Mouse (Mus musculus): ENCODE data around the gene Bcl7a. TPM values are rescaled to one million over a fixed set of nuclear protein-coding genes. Genes with fewer than 3 reads are reported as not detected.

The Bcl7a gene
- 36.7 and 37.3 TPM in 2 replicates for polyA plus RNA-seq (2012)

DNA sequence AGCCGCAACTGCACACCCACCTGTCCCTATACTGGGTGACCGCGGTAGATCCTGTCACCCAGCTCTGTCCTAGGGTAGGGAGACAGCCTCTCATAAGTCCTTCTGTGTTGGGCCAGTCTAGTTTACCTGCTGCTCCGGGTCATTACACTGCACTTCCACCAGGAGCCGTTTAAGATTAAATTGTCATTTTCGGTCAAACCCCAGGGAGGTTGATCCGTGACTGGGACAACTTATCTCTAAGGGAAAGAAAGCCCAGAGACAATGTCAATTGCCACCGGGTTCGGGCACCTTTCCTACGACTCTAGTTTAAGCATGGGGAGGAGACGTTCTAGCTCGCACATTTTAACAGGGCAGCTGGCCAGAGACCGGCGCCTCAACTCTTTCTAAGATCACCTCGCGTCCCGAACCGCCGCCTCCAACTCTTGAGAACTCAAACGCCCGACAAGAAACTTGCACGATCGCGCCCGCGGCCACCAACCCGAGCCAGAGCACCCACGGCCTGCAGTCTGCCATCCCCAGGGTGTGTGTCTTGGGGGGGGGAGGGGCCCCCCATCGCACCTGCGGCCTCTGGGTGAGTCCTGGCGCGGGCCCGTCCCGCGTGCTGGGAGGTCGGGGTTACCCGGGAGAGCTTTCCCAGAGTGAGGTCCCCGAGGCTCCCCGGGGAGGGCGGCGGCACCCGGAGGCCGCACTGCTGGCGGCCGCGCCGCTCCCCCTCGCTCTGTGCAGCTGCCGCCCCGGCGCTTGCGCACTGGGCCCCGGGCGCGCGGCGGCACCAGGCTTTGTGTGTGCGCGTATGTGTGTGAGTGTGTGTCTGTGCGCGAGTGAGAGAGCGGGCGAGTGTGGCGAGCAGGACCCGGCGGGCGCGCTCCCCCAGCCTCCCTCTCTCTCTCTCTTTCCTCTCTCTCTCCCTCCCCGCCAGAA is at the start of gene Bcl7a:
Gene Bcl7a (plus strand): TSS at position 128 of the 921 bp plus-strand sequence.

DNA sequence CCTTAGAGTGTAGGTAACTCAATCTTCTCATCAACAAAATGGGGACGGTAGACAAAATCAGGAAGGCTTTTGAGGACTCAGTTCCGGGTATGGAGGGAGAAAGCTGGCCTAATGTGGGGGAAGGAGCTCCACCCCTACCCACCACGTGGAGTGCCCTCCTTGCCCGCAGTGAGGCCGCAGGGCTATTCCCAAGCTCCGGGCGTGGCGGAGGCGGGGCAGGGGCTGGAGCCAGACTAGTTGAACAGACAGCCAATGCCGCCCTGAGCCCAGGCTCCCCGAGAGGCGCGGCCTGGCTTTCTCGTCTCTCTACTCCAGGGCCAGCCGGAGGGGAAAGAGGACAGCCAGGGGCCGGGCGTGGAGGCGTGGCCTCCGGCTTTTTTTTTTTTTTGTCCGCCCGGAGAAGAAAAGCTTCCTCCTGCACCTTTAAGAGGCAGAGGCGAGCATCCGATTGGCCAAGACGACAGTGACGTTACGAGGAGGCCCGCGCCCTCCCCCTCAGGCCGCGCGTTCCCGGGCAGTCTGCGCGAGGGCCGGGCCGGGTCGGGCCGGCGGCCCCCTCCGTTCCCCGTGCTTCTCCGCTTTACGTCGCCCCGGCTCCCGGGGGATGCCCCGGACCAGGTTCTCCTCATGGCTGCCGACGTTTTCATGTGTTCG is 50.8 kb downstream of the Bcl7a start, which contains the start of gene Mlxip:
Gene Mlxip (plus strand): TSS at position 496 of the 654 bp plus-strand sequence.

Other genes starting within 250 kb of the Bcl7a start
- 7.0 and 11.1 TPM in 2 replicates for gene Rhof, start 211.1 kb upstream of the Bcl7a start, polyA plus RNA-seq (2012)
- 74.7 and 94.2 TPM in 2 replicates for gene Setd1b, start 201.6 kb upstream of the Bcl7a start, polyA plus RNA-seq (2012)
- 69.0 and 81.6 TPM in 2 replicates for gene Psmd9, start 174.4 kb upstream of the Bcl7a start, polyA plus RNA-seq (2012)
- not detected in 2 replicates for gene Hpd, start 161.1 kb upstream of the Bcl7a start, polyA plus RNA-seq (2012)
- 0.05 and 0.08 TPM in 2 replicates for gene Wdr66, start 91.7 kb upstream of the Bcl7a start, polyA plus RNA-seq (2012)
- 15.6 and 22.2 TPM in 2 replicates for gene Mlxip, start 51.0 kb downstream of the Bcl7a start, polyA plus RNA-seq (2012)
- not detected in 2 replicates for gene Lrrc43, start 145.5 kb downstream of the Bcl7a start, polyA plus RNA-seq (2012)
- gene Il31, start 145.7 kb downstream of the Bcl7a start, polyA plus RNA-seq (2012), result not detected in 2 replicates
- gene B3gnt4, start 166.6 kb downstream of the Bcl7a start, polyA plus RNA-seq (2012), result not detected in 2 replicates
- 10.6 and 11.3 TPM in 2 replicates for gene Diablo, start 180.3 kb downstream of the Bcl7a start, polyA plus RNA-seq (2012)
- gene Gm49027, start 181.7 kb downstream of the Bcl7a start, polyA plus RNA-seq (2012), result 2.0 and 3.9 TPM in 2 replicates
- 8.7 and 9.9 TPM in 2 replicates for gene Vps33a, start 229.2 kb downstream of the Bcl7a start, polyA plus RNA-seq (2012)